Mouse (Mus musculus): ENCODE measurements around the gene Fbln5. TPM values are rescaled to one million over a fixed set of nuclear protein-coding genes. Genes with fewer than 3 reads are reported as not detected.

Gene Fbln5
- polyA plus RNA-seq, 2 experiments: 112 to 164 TPM

- Histone ChIP-seq H3K4me2 (replicated peaks; ENCODE audit: low read depth, low read length, severe bottlenecking) (no peak overlapping the region), H3K9ac (ENCODE audit: low read depth, low read length, severe bottlenecking) (no peak overlapping the region), H3K27me3 (ENCODE audit: control insufficient read depth, insufficient read depth, low read length) (no peaks in the 10 kb centered on the region), H3K36me3 (ENCODE audit: control insufficient read depth, insufficient read depth, low read length) (peaks cover 15% of the 10 kb centered on the region), H3K9me3 (ENCODE audit: control insufficient read depth, low read length) (no peaks in the 10 kb centered on the region), H3K27ac (replicated peaks; ENCODE audit: low read depth, low read length) (no peak overlapping the region), H3K4me1 (ENCODE audit: control insufficient read depth, insufficient read depth, low read length) (no peaks in the 10 kb centered on the region), H3K4me3 (replicated peaks; ENCODE audit: low read length) (no peak overlapping the region)
- no peak for TF ChIP-seq POLR2A (IDR thresholded peaks at IDR 0.05; ENCODE audit: borderline replicate concordance, extremely low read depth, insufficient read depth, insufficient read length)
- DNase-seq (ENCODE audit: low spot score) (no peak), ATAC-seq (ENCODE audit: low FRiP score, low read depth) (no peak)
- WGBS: 70% methylated on average over 2 of the region's 2 CpGs
These were observed 8.3 kb downstream of the Fbln5 start for GRCm38 (mm10) chr12:101810515-101810914.

- peak; percentile 26; the same call in 1 of the 2 replicates for ATAC-seq (ENCODE audit: low FRiP score, low read depth)
- H3K4me1 ChIP-seq (ENCODE audit: control insufficient read depth, insufficient read depth, low read length): no peaks in the 10 kb centered on the region
- no peak overlapping the region for H3K27ac ChIP-seq (replicated peaks; ENCODE audit: low read depth, low read length)
- DNase-seq (ENCODE audit: low spot score): peak; percentile 29
- TF ChIP-seq POLR2A (IDR thresholded peaks at IDR 0.05; ENCODE audit: borderline replicate concordance, extremely low read depth, insufficient read depth, insufficient read length): no peak
- 52% methylated on average over 2 of the region's 2 CpGs for WGBS
- no peaks in the 10 kb centered on the region for H3K27me3 ChIP-seq (ENCODE audit: control insufficient read depth, insufficient read depth, low read length)
- no peak overlapping the region for H3K4me3 ChIP-seq (replicated peaks; ENCODE audit: low read length)
- peaks cover 15% of the 10 kb centered on the region for H3K36me3 ChIP-seq (ENCODE audit: control insufficient read depth, insufficient read depth, low read length)
- H3K9ac ChIP-seq (ENCODE audit: low read depth, low read length, severe bottlenecking): no peak overlapping the region
- H3K9me3 ChIP-seq (ENCODE audit: control insufficient read depth, low read length): no peaks in the 10 kb centered on the region
- no peak overlapping the region for H3K4me2 ChIP-seq (replicated peaks; ENCODE audit: low read depth, low read length, severe bottlenecking)
These were observed 11.5 kb downstream of the Fbln5 start for GRCm38 (mm10) chr12:101807400-101807799.

DNA sequence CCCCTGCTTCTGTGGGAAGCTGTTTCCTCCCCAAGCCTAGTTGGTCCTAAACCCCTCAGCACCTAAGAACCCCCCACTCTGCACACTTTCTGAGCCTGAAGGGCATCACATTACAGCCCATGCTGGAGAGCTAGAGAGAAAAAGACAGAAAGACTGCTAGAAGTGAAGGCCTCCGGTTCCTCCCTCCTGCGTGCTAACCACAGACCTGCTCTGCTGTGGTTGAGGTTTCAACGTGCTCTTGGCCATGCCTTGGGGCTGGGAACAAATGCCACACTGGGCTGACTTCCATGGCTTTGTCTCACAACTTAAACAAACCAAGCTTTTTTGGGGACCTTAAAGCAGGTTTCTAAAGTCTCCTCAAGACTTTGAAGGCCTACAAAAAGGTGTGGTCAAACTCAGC is 16.4 kb downstream of the Fbln5 start:
- Histone ChIP-seq H3K36me3 (ENCODE audit: control insufficient read depth, insufficient read depth, low read length) (peaks cover 8% of the 10 kb centered on the region; the same call in 1 of the 2 replicates), H3K4me2 (replicated peaks; ENCODE audit: low read depth, low read length, severe bottlenecking) (no peak overlapping the region), H3K9ac (ENCODE audit: low read depth, low read length, severe bottlenecking) (no peak overlapping the region), H3K4me1 (ENCODE audit: control insufficient read depth, insufficient read depth, low read length) (0 out of 2 replicates have a peak, but pooled peaks cover 7% of the 10 kb centered on the region), H3K4me3 (replicated peaks; ENCODE audit: low read length) (no peak overlapping the region), H3K27ac (replicated peaks; ENCODE audit: low read depth, low read length) (no peak overlapping the region), H3K27me3 (ENCODE audit: control insufficient read depth, insufficient read depth, low read length) (no peaks in the 10 kb centered on the region), H3K9me3 (ENCODE audit: control insufficient read depth, low read length) (no peaks in the 10 kb centered on the region)
- no peak for TF ChIP-seq POLR2A (IDR thresholded peaks at IDR 0.05; ENCODE audit: borderline replicate concordance, extremely low read depth, insufficient read depth, insufficient read length)
- WGBS: 76% methylated on average over 3 of the region's 3 CpGs
- ATAC-seq (ENCODE audit: low FRiP score, low read depth): no peak
- DNase-seq (ENCODE audit: low spot score): no peak

DNA sequence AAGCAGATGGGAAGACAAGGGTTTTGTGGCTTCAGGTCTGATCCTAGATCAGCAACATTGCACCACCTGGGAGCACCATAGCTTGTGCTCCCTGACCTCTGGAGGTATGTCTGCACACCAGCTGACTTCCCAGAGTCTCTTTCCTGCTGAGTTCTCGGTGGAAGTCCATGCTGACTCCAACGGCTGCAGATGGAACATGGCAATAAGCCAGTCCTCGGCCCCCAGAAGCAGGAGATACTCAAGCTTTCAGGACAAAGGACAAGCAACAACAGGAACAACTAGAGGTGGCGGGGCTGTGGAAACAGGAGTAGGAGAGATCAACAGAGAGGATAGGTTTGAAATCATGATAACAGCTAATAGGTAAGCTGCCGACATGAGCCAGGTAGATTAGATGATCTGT is 17.1 kb downstream of the Fbln5 start:
- TF ChIP-seq POLR2A (IDR thresholded peaks at IDR 0.05; ENCODE audit: borderline replicate concordance, extremely low read depth, insufficient read depth, insufficient read length): no peak
- no peak overlapping the region for H3K4me3 ChIP-seq (replicated peaks; ENCODE audit: low read length)
- no peak overlapping the region for H3K9ac ChIP-seq (ENCODE audit: low read depth, low read length, severe bottlenecking)
- 56% methylated on average over 5 of the region's 5 CpGs for WGBS
- DNase-seq (ENCODE audit: low spot score): no peak
- ATAC-seq (ENCODE audit: low FRiP score, low read depth): no peak
- no peak overlapping the region for H3K4me2 ChIP-seq (replicated peaks; ENCODE audit: low read depth, low read length, severe bottlenecking)
- no peaks in the 10 kb centered on the region for H3K9me3 ChIP-seq (ENCODE audit: control insufficient read depth, low read length)
- H3K27me3 ChIP-seq (ENCODE audit: control insufficient read depth, insufficient read depth, low read length): no peaks in the 10 kb centered on the region
- no peak overlapping the region for H3K27ac ChIP-seq (replicated peaks; ENCODE audit: low read depth, low read length)
- 0 out of 2 replicates have a peak, but pooled peaks cover 7% of the 10 kb centered on the region for H3K4me1 ChIP-seq (ENCODE audit: control insufficient read depth, insufficient read depth, low read length)
- peaks cover 8% of the 10 kb centered on the region; the same call in 1 of the 2 replicates for H3K36me3 ChIP-seq (ENCODE audit: control insufficient read depth, insufficient read depth, low read length)

GRCm38 (mm10) chr12:101801051-101801450 is 17.8 kb downstream of the Fbln5 start:
- H3K4me2 ChIP-seq (replicated peaks; ENCODE audit: low read depth, low read length, severe bottlenecking): no peak overlapping the region
- ATAC-seq (ENCODE audit: low FRiP score, low read depth): no peak

More at GRCm38 (mm10) chr12:101801051-101801450, 17.8 kb downstream of the Fbln5 start:
- Histone ChIP-seq H3K9me3 (ENCODE audit: control insufficient read depth, low read length) (no peaks in the 10 kb centered on the region), H3K27me3 (ENCODE audit: control insufficient read depth, insufficient read depth, low read length) (no peaks in the 10 kb centered on the region), H3K4me1 (ENCODE audit: control insufficient read depth, insufficient read depth, low read length) (0 out of 2 replicates have a peak, but pooled peaks cover 7% of the 10 kb centered on the region), H3K27ac (replicated peaks; ENCODE audit: low read depth, low read length) (no peak overlapping the region), H3K4me3 (replicated peaks; ENCODE audit: low read length) (no peak overlapping the region), H3K9ac (ENCODE audit: low read depth, low read length, severe bottlenecking) (no peak overlapping the region), H3K36me3 (ENCODE audit: control insufficient read depth, insufficient read depth, low read length) (peaks cover 8% of the 10 kb centered on the region; the same call in 1 of the 2 replicates)
- 73% methylated on average over 3 of the region's 3 CpGs for WGBS
- DNase-seq (ENCODE audit: low spot score): no peak
- no peak for TF ChIP-seq POLR2A (IDR thresholded peaks at IDR 0.05; ENCODE audit: borderline replicate concordance, extremely low read depth, insufficient read depth, insufficient read length)

All from limb, embryonic 14.5 days (tissue).